Mouse (Mus musculus) liver, embryonic 11.5 days (tissue): ENCODE data around the gene Eif5. TPM values are rescaled to one million over a fixed set of nuclear protein-coding genes. Genes with fewer than 3 reads are reported as not detected.

Experiments used
- ATAC-seq: fragments of 200-750 bp; cut with Nextera tagmentation; replicated peaks from 2 replicates; pipeline ENCODE4 v1.8.0; 2017; ENCODE audit warnings: moderate number of reproducible peaks, mild to moderate bottlenecking, moderate TSS enrichment, moderate library complexity; ENCODE audit not compliant: low FRiP score
- DNase-seq: peaks from one replicate; pipeline ENCODE4 v3.0.0-alpha.2; 2017; ENCODE audit warnings: low spot score
- H3K27ac ChIP-seq: fragments of 300-500 bp; sonication (generic); 2 replicates; pipeline ENCODE4 v1.5.1; 2014; ENCODE audit warnings: mild to moderate bottlenecking, low read depth, low read length, control low read depth
- H3K27me3 ChIP-seq: fragments of 300-500 bp; sonication (generic); replicated peaks from 2 replicates; pipeline ENCODE4 v1.6.1; 2014; ENCODE audit warnings: low read length, mixed read lengths; ENCODE audit not compliant: control insufficient read depth, insufficient read depth
- H3K36me3 ChIP-seq: fragments of 300-500 bp; sonication (generic); 2 replicates; pipeline ENCODE4 v1.6.1; 2014; ENCODE audit warnings: mild to moderate bottlenecking, low read length, moderate library complexity, mixed read lengths; ENCODE audit not compliant: control insufficient read depth, insufficient read depth
- H3K4me1 ChIP-seq: fragments of 300-500 bp; sonication (generic); replicated peaks from 2 replicates; pipeline ENCODE4 v1.6.1; 2014; ENCODE audit warnings: low read length, mixed read lengths; ENCODE audit not compliant: control insufficient read depth, insufficient read depth
- H3K4me2 ChIP-seq: fragments of 300-500 bp; sonication (generic); 2 replicates; pipeline ENCODE4 v1.6.1; 2014; ENCODE audit warnings: mild to moderate bottlenecking, control low read depth, moderate library complexity
- H3K4me3 ChIP-seq: fragments of 300-500 bp; sonication (generic); 2 replicates; pipeline ENCODE4 v1.5.1; 2014; ENCODE audit warnings: low read depth, low read length, control low read depth
- H3K9ac ChIP-seq: fragments of 300-500 bp; sonication (generic); 2 replicates; pipeline ENCODE4 v1.6.1; 2014; ENCODE audit warnings: low read depth, low read length, control low read depth
- H3K9me3 ChIP-seq: fragments of 300-500 bp; sonication (generic); 2 replicates; pipeline ENCODE4 v1.6.1; 2016; ENCODE audit warnings: low read length, inconsistent platforms, mixed read lengths; ENCODE audit not compliant: control insufficient read depth
- WGBS: fragments of 180-500 bp; shearing (Covaris S2); extraction: QIAGEN DNeasy Blood & Tissue Kit; methylation state at CpG from one replicate; pipeline ENCODE4 v1.1.7; 2014; 5-methylcytosine and 5-hydroxymethylcytosine counted together
- polyA plus RNA-seq: library from polyadenylated mRNA; unstranded; fragments of >200 nt; fragmentation: Nextera tagmentation; extraction: Ambion mirVana; gene quantifications from 2 replicates; pipeline ENCODE4 v1.2.1, GENCODE M21; 2014

Gene Eif5
- polyA plus RNA-seq, 1 experiment from 2014 or later: 623 TPM

GRCm38 (mm10) chr12:111515920-111516319 lies 21.9 kb upstream of the Eif5 start:
- H3K9me3 ChIP-seq: no peaks in the 10 kb centered on the region
- ATAC-seq (no peak), DNase-seq (no peak)
- 91% methylated on average over 5 of the region's 5 CpGs for WGBS
- no peak overlapping the region for H3K4me2 ChIP-seq
- peak overlapping the region; percentile 85; the same call in 1 of the 2 replicates for H3K27ac ChIP-seq
- no peak overlapping the region for H3K9ac ChIP-seq
- H3K4me1 ChIP-seq: peaks cover 24% of the 10 kb centered on the region
- H3K36me3 ChIP-seq: no peaks in the 10 kb centered on the region
- no peak overlapping the region for H3K4me3 ChIP-seq
- no peaks in the 10 kb centered on the region for H3K27me3 ChIP-seq

- WGBS: 68% methylated on average over 6 of the region's 6 CpGs
- Histone ChIP-seq H3K36me3 (no peaks in the 10 kb centered on the region), H3K4me2 (no peak overlapping the region; the same call in 1 of the 2 replicates), H3K9ac (no peak overlapping the region), H3K4me1 (peaks cover 24% of the 10 kb centered on the region), H3K27ac (peak overlapping the region; percentile 85), H3K4me3 (no peak overlapping the region), H3K27me3 (no peaks in the 10 kb centered on the region), H3K9me3 (no peaks in the 10 kb centered on the region)
- no peak for DNase-seq
- peak; percentile 66 for ATAC-seq
Observed at GRCm38 (mm10) chr12:111516826-111517225, 21.0 kb upstream of the Eif5 start.

GRCm38 (mm10) chr12:111517901-111518300 lies 19.9 kb upstream of the Eif5 start:
- Histone ChIP-seq H3K36me3 (no peaks in the 10 kb centered on the region), H3K27me3 (no peaks in the 10 kb centered on the region), H3K9me3 (no peaks in the 10 kb centered on the region), H3K4me2 (peak overlapping the region; percentile 53), H3K9ac (peak overlapping the region; percentile 37; the same call in 1 of the 2 replicates), H3K27ac (peak overlapping the region; percentile 85), H3K4me1 (peaks cover 24% of the 10 kb centered on the region), H3K4me3 (no peak overlapping the region)
- 33% methylated on average over 4 of the region's 4 CpGs for WGBS
- ATAC-seq: peak; percentile 96
- peak; percentile 43 for DNase-seq

- DNase-seq: no peak
- H3K27ac ChIP-seq: peak overlapping the region; percentile 52
- WGBS: 75% methylated on average over 9 of the region's 9 CpGs
Observed at GRCm38 (mm10) chr12:111518391-111518790, 19.4 kb upstream of the Eif5 start.

GRCm38 (mm10) chr12:111519821-111520220 lies 18.0 kb upstream of the Eif5 start:
- DNase-seq: no peak
- H3K4me1 ChIP-seq: peaks cover 24% of the 10 kb centered on the region
- no peaks in the 10 kb centered on the region for H3K27me3 ChIP-seq
- no peak overlapping the region for H3K27ac ChIP-seq
- H3K36me3 ChIP-seq: no peaks in the 10 kb centered on the region
- 68% methylated on average over 5 of the region's 5 CpGs for WGBS
- no peaks in the 10 kb centered on the region for H3K9me3 ChIP-seq
- no peak overlapping the region for H3K9ac ChIP-seq
- ATAC-seq: no peak
- H3K4me3 ChIP-seq: no peak overlapping the region
- no peak overlapping the region for H3K4me2 ChIP-seq

More at GRCm38 (mm10) chr12:111518391-111518790, 19.4 kb upstream of the Eif5 start:
- H3K9ac ChIP-seq: peak overlapping the region; percentile 8; the same call in 1 of the 2 replicates
- H3K36me3 ChIP-seq: no peaks in the 10 kb centered on the region
- no peaks in the 10 kb centered on the region for H3K27me3 ChIP-seq
- no peak overlapping the region for H3K4me3 ChIP-seq
- ATAC-seq: peak; percentile 59
- peak overlapping the region; percentile 49 for H3K4me2 ChIP-seq
- H3K9me3 ChIP-seq: no peaks in the 10 kb centered on the region
- H3K4me1 ChIP-seq: peaks cover 24% of the 10 kb centered on the region

GRCm38 (mm10) chr12:111520994-111521393 lies 16.8 kb upstream of the Eif5 start:
- H3K9me3 ChIP-seq: no peaks in the 10 kb centered on the region
- no peak overlapping the region for H3K4me2 ChIP-seq
- H3K4me3 ChIP-seq: no peak overlapping the region
- DNase-seq (no peak), ATAC-seq (no peak)
- H3K4me1 ChIP-seq: peaks cover 24% of the 10 kb centered on the region
- H3K36me3 ChIP-seq: no peaks in the 10 kb centered on the region
- H3K27me3 ChIP-seq: no peaks in the 10 kb centered on the region
- no peak overlapping the region for H3K27ac ChIP-seq
- WGBS: 86% methylated on average over 2 of the region's 2 CpGs
- no peak overlapping the region for H3K9ac ChIP-seq

GRCm38 (mm10) chr12:111524469-111524868 lies 13.3 kb upstream of the Eif5 start:
- ATAC-seq: no peak
- Histone ChIP-seq H3K27ac (no peak overlapping the region), H3K27me3 (0 out of 2 replicates have a peak, but pooled peaks cover 5% of the 10 kb centered on the region)

GRCm38 (mm10) chr12:111524883-111525282 lies 12.9 kb upstream of the Eif5 start:
- H3K36me3 ChIP-seq: no peaks in the 10 kb centered on the region
- no peaks in the 10 kb centered on the region for H3K9me3 ChIP-seq
- no peaks in the 10 kb centered on the region for H3K4me1 ChIP-seq
- H3K27ac ChIP-seq: no peak overlapping the region
- WGBS: 63% methylated on average over 3 of the region's 3 CpGs
- no peak overlapping the region for H3K9ac ChIP-seq
- H3K27me3 ChIP-seq: 0 out of 2 replicates have a peak, but pooled peaks cover 5% of the 10 kb centered on the region
- H3K4me2 ChIP-seq: no peak overlapping the region
- DNase-seq (no peak), ATAC-seq (no peak)
- no peak overlapping the region for H3K4me3 ChIP-seq

More at GRCm38 (mm10) chr12:111524469-111524868, 13.3 kb upstream of the Eif5 start:
- no peak overlapping the region for H3K9ac ChIP-seq
- H3K4me3 ChIP-seq: no peak overlapping the region
- no peaks in the 10 kb centered on the region for H3K9me3 ChIP-seq
- no peak for DNase-seq
- no peaks in the 10 kb centered on the region for H3K4me1 ChIP-seq
- H3K36me3 ChIP-seq: no peaks in the 10 kb centered on the region
- 50% methylated on average over 1 of the region's 1 CpGs for WGBS
- H3K4me2 ChIP-seq: no peak overlapping the region

- Histone ChIP-seq H3K27ac (no peak overlapping the region), H3K4me2 (no peak overlapping the region), H3K9me3 (no peaks in the 10 kb centered on the region), H3K36me3 (no peaks in the 10 kb centered on the region), H3K4me3 (no peak overlapping the region), H3K27me3 (0 out of 2 replicates have a peak, but pooled peaks cover 5% of the 10 kb centered on the region), H3K9ac (no peak overlapping the region), H3K4me1 (no peaks in the 10 kb centered on the region)
- 59% methylated on average over 8 of the region's 8 CpGs for WGBS
- DNase-seq (no peak), ATAC-seq (no peak)
Observed at GRCm38 (mm10) chr12:111527643-111528281, 10.1 kb upstream of the Eif5 start.
